Mouse (Mus musculus) kidney, postnatal 14 days (tissue): ENCODE measurements around the gene Tnnt2.

ENCODE experiments used
- DNase-seq: peaks from one replicate; pipeline ENCODE4 v3.0.0; 2022; ENCODE audit warnings: mixed read lengths

Gene Tnnt2

GRCm38 (mm10) chr1:135856070-135856469 lies 19.9 kb downstream of the Tnnt2 start:
- DNase-seq: no peak

- DNase-seq: no peak
These were observed 21.1 kb downstream of the Tnnt2 start for GRCm38 (mm10) chr1:135857137-135857775.

- no peak for DNase-seq
These were observed 22.4 kb downstream of the Tnnt2 start for GRCm38 (mm10) chr1:135858533-135858932.

- no peak for DNase-seq
These were observed 24.9 kb downstream of the Tnnt2 start for GRCm38 (mm10) chr1:135861091-135861490.

- DNase-seq: no peak
These were observed 25.9 kb downstream of the Tnnt2 start for GRCm38 (mm10) chr1:135861980-135862552.

GRCm38 (mm10) chr1:135862561-135862960 lies 26.4 kb downstream of the Tnnt2 start:
- no peak for DNase-seq

- DNase-seq: no peak
These were observed 27.7 kb downstream of the Tnnt2 start for GRCm38 (mm10) chr1:135863786-135864335.

GRCm38 (mm10) chr1:135864830-135865229 lies 28.7 kb downstream of the Tnnt2 start:
- no peak for DNase-seq

- peak; percentile 71 for DNase-seq
These were observed 29.5 kb downstream of the Tnnt2 start for GRCm38 (mm10) chr1:135865518-135866194.

GRCm38 (mm10) chr1:135868570-135868969 lies 32.4 kb downstream of the Tnnt2 start:
- DNase-seq: no peak

GRCm38 (mm10) chr1:135872991-135873390 lies 36.8 kb downstream of the Tnnt2 start:
- no peak for DNase-seq

- DNase-seq: no peak
These were observed 41.1 kb downstream of the Tnnt2 start for GRCm38 (mm10) chr1:135877248-135877647.

GRCm38 (mm10) chr1:135882385-135883109 lies 46.4 kb downstream of the Tnnt2 start:
- DNase-seq: peak; percentile 62

GRCm38 (mm10) chr1:135889461-135890185 lies 53.5 kb downstream of the Tnnt2 start:
- no peak for DNase-seq

GRCm38 (mm10) chr1:135891424-135892216 lies 55.5 kb downstream of the Tnnt2 start:
- DNase-seq: no peak

GRCm38 (mm10) chr1:135892233-135892632 lies 56.1 kb downstream of the Tnnt2 start:
- no peak for DNase-seq

GRCm38 (mm10) chr1:135892764-135893163 lies 56.6 kb downstream of the Tnnt2 start:
- no peak for DNase-seq

- no peak for DNase-seq
These were observed 57.2 kb downstream of the Tnnt2 start for GRCm38 (mm10) chr1:135893377-135893776.

- no peak for DNase-seq
These were observed 59.2 kb downstream of the Tnnt2 start for GRCm38 (mm10) chr1:135895367-135895766.

GRCm38 (mm10) chr1:135899295-135899694 lies 63.1 kb downstream of the Tnnt2 start:
- no peak for DNase-seq

- DNase-seq: no peak
These were observed 63.9 kb downstream of the Tnnt2 start for GRCm38 (mm10) chr1:135899991-135900515.
